Mouse (Mus musculus): ENCODE results near the gene 5730522E02Rik. TPM values are rescaled to one million over a fixed set of nuclear protein-coding genes. Genes with fewer than 3 reads are reported as not detected.

Gene 5730522E02Rik
- polyA plus RNA-seq, 1 experiment from 2014 or later, result 7.7 TPM

DNA sequence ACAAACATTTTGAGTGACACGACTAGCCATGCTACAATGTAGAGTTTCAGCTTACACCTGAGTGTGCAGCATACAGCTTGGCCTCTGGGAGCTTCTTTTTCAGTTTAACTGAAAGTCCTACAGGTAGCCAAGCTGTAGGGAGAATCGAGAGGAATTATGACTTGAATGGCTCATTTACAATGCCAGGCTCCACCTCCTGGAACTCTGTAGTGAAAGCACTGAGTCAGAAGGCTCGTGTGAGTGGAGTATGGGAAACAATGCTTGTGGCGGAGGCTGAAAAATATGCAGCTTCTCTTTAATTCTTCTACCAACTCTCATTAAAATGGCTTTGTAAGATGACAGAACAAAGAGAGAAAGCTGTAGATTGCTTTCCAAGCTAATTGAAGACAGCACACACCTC, 92.9 kb downstream of the 5730522E02Rik start:
- Histone ChIP-seq H3K27ac (no peak overlapping the region), H3K4me2 (replicated peaks) (no peak overlapping the region), H3K36me3 (no peaks in the 10 kb centered on the region), H3K9ac (no peak overlapping the region), H3K4me1 (peaks cover 5% of the 10 kb centered on the region; the same call in 1 of the 2 replicates), H3K9me3 (no peaks in the 10 kb centered on the region), H3K4me3 (no peak overlapping the region), H3K27me3 (replicated peaks) (no peaks in the 10 kb centered on the region)
- no peak for ATAC-seq (ENCODE audit: low FRiP score, low read depth)
- WGBS, result 42% methylated on average over 4 of the region's 4 CpGs

DNA sequence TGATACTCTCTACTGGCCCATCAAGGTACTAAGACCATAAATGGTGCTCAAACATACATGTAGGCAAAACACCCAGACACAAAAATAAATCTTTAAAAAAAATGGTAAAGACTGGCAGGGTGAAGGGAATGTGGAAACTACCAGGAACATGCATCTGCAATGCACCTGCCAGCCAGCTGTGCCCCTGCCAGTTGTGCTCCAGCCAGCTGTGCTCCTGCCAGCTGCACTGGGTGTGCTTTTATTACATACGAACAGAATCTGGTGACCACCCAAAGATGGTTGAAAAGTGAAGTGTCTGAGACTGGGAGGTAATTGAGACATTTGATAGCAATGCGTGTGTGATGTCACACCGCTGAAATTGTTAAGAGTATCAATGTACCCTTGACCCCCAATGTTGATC, 98.4 kb downstream of the 5730522E02Rik start:
- no peaks in the 10 kb centered on the region for H3K27me3 ChIP-seq (replicated peaks)
- no peak overlapping the region for H3K4me3 ChIP-seq
- H3K36me3 ChIP-seq, result no peaks in the 10 kb centered on the region
- H3K27ac ChIP-seq, result no peak overlapping the region
- no peak overlapping the region for H3K9ac ChIP-seq
- ATAC-seq (ENCODE audit: low FRiP score, low read depth), result no peak
- H3K4me1 ChIP-seq, result no peaks in the 10 kb centered on the region
- no peaks in the 10 kb centered on the region for H3K9me3 ChIP-seq
- 87% methylated on average over 3 of the region's 3 CpGs for WGBS
- H3K4me2 ChIP-seq (replicated peaks), result no peak overlapping the region

DNA sequence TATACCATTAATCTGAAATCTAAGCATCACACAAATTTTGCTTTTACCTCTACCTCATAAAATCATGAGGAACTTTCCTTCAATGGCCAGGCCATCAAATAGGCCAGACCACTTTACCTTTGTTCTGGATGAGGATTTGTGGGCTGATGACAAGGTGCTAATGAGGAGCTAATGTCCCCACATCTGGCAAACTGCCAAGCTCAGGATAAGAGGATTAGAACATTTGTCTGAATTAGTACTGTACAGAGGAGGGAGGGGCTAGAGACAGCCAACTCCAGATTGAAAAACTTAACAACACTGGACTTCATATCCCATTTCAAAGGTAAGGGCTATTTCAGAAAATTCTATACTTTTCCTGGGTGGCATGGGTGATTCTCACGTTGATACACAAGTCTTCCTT, 101.9 kb downstream of the 5730522E02Rik start:
- no peaks in the 10 kb centered on the region; the same call in 1 of the 2 replicates for H3K4me1 ChIP-seq
- 0 out of 2 replicates have a peak, but pooled peaks have one; percentile 18 for ATAC-seq (ENCODE audit: low FRiP score, low read depth)

DNA sequence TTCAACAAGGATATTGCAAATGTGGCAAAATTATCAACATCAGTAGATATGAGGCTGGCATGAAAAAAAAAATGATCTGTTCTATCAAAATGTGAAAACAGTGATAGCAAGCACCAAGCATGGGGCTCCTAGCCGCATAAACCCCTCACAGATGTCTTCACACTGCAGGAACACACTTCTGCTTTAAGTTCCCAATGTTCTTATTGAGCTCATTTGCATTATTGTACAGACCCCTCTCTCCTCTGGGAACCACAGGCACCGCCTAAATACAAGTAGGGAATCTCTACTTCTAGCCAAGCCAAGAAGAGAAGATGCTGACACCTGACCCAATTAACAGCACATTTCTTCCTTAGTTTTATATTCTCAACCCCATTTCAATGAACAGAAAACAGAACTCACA, 105.9 kb downstream of the 5730522E02Rik start:
- Histone ChIP-seq H3K4me3 (no peak overlapping the region), H3K27me3 (replicated peaks) (no peaks in the 10 kb centered on the region), H3K27ac (no peak overlapping the region), H3K9me3 (no peaks in the 10 kb centered on the region), H3K4me2 (replicated peaks) (no peak overlapping the region), H3K9ac (no peak overlapping the region), H3K36me3 (no peaks in the 10 kb centered on the region), H3K4me1 (peaks cover 5% of the 10 kb centered on the region; the same call in 1 of the 2 replicates)
- WGBS, result 32% methylated on average over 2 of the region's 2 CpGs
- no peak for ATAC-seq (ENCODE audit: low FRiP score, low read depth)

More for the DNA sequence above, 101.9 kb downstream of the 5730522E02Rik start:
- Histone ChIP-seq H3K36me3 (no peaks in the 10 kb centered on the region), H3K4me2 (replicated peaks) (no peak overlapping the region), H3K9ac (no peak overlapping the region), H3K9me3 (no peaks in the 10 kb centered on the region), H3K4me3 (no peak overlapping the region), H3K27me3 (replicated peaks) (no peaks in the 10 kb centered on the region), H3K27ac (no peak overlapping the region)
- WGBS, result 71% methylated on average over 1 of the region's 1 CpGs

DNA sequence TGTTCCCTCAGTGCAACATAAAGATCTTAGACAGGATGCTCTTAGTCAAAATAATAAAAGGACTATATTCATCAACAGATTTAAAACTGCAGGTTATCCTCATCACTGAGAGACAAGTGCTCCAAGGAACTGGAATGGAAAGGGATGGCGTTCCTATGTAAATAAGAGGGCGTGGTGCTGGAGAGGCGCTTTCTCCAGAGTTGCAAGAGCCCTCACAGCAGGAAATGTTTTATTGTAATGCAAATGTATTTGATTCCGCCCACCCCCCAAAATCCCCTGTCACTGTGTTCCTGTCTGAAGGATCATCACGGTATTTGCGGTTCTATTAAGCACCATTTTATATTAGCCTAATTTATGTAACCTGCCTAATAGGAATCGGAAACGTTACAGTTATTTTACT, 106.9 kb downstream of the 5730522E02Rik start:
- peak; percentile 65 for ATAC-seq (ENCODE audit: low FRiP score, low read depth)
- no peak overlapping the region for H3K4me3 ChIP-seq
- no peak overlapping the region for H3K27ac ChIP-seq
- H3K9ac ChIP-seq, result no peak overlapping the region
- H3K36me3 ChIP-seq, result no peaks in the 10 kb centered on the region
- peak overlapping the region; percentile 49 for H3K4me2 ChIP-seq (replicated peaks)
- H3K9me3 ChIP-seq, result no peaks in the 10 kb centered on the region
- no peaks in the 10 kb centered on the region for H3K27me3 ChIP-seq (replicated peaks)
- peaks cover 5% of the 10 kb centered on the region; the same call in 1 of the 2 replicates for H3K4me1 ChIP-seq
- 2% methylated on average over 8 of the region's 8 CpGs for WGBS

DNA sequence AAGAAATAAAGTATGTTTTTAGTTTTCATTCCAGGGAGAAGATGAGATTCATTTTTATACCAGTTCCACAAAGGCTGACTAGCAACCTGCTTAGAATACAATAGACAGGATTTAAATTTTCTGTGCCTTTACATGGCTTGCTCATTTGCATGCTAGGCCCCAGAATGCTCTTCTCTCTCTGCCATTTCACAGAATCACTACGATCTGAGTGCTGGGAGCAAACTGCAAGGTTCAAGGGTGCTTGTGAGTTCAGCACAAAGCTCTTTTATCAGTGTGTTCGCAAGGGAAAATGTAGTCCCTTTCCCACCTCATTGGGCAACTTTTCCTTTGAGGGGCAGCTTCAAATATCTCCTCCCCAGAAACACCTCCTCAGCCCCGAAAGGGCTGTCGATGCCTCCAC, 107.7 kb downstream of the 5730522E02Rik start:
- Histone ChIP-seq H3K4me1 (peaks cover 5% of the 10 kb centered on the region; the same call in 1 of the 2 replicates), H3K27ac (no peak overlapping the region), H3K27me3 (replicated peaks) (no peaks in the 10 kb centered on the region), H3K4me2 (replicated peaks) (peak overlapping the region; percentile 49), H3K9me3 (no peaks in the 10 kb centered on the region), H3K9ac (0 out of 2 replicates have a peak overlapping the region, but pooled peaks have one; percentile 13), H3K36me3 (no peaks in the 10 kb centered on the region), H3K4me3 (no peak overlapping the region)
- no peak for ATAC-seq (ENCODE audit: low FRiP score, low read depth)
- WGBS, result 16% methylated on average over 4 of the region's 4 CpGs

DNA sequence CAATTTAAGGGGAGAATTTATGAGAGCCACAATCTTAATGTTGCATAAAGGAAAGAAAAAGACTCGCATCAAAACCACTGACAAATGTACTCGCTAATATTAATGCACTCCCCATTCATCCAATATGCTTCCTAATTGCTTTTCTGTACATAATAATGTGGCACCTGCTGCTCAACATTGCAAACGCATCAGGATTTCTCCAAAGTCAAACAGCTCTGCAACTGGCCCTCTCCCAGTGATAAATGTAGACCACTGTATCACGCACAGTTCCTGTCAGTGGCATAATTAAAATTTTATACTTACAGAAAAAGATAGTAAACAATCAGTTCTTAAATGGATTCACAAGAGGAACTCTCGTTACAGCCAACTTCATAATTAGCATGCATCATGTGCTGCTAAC, 110.5 kb downstream of the 5730522E02Rik start:
- H3K4me3 ChIP-seq, result no peak overlapping the region
- no peak overlapping the region for H3K27ac ChIP-seq
- peaks cover 5% of the 10 kb centered on the region; the same call in 1 of the 2 replicates for H3K4me1 ChIP-seq
- H3K36me3 ChIP-seq, result no peaks in the 10 kb centered on the region
- H3K9me3 ChIP-seq, result no peaks in the 10 kb centered on the region
- no peak overlapping the region for H3K4me2 ChIP-seq (replicated peaks)
- WGBS, result 51% methylated on average over 5 of the region's 5 CpGs
- H3K9ac ChIP-seq, result no peak overlapping the region
- no peak for ATAC-seq (ENCODE audit: low FRiP score, low read depth)
- no peaks in the 10 kb centered on the region for H3K27me3 ChIP-seq (replicated peaks)

DNA sequence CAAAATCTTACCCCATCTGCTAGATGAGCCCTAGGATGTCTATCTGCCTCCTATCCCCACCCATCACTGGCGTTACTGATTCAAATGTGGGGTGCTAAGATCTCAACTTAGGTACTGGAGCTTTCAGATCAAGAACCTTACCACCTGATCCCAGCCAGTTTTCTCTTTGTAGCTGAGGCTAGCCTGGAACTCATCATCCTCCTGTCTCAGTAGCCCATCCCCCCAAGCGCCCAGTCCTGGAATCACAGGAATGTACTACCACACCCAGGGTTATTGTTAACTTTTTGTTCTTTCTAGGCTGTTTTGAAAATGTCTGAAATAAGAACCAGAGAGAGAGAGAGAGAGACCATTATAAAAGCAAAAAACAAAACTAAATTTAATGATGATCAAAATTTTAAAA, 111.6 kb downstream of the 5730522E02Rik start:
- ATAC-seq (ENCODE audit: low FRiP score, low read depth), result no peak
- 74% methylated on average over 2 of the region's 2 CpGs for WGBS
- Histone ChIP-seq H3K27me3 (replicated peaks) (no peaks in the 10 kb centered on the region), H3K4me1 (peaks cover 5% of the 10 kb centered on the region; the same call in 1 of the 2 replicates), H3K4me3 (no peak overlapping the region), H3K36me3 (no peaks in the 10 kb centered on the region), H3K4me2 (replicated peaks) (no peak overlapping the region), H3K9me3 (no peaks in the 10 kb centered on the region), H3K9ac (no peak overlapping the region), H3K27ac (no peak overlapping the region)

DNA sequence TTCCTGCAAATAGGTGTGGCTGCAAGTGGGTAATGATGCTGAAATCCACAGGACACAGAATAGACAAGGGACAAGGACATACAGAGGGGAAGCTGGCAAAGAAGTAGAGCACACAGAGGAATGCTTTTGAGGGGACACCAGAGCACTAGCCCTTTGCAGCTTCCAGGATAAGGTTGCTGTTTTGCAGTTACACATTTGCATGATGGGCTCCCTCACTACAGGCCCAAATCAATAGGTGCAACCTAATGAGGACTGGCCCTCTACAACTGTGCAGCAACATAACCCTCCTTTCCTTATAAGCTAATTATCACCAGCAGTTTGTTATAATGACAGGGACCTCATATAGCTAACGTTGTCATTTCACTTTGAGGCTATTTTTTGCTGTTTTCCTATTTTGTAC, 114.5 kb downstream of the 5730522E02Rik start:
- no peaks in the 10 kb centered on the region for H3K9me3 ChIP-seq
- WGBS, result 77% methylated on average over 1 of the region's 1 CpGs
- ATAC-seq (ENCODE audit: low FRiP score, low read depth), result no peak
- no peak overlapping the region for H3K4me3 ChIP-seq
- H3K4me2 ChIP-seq (replicated peaks), result no peak overlapping the region
- H3K27me3 ChIP-seq (replicated peaks), result no peaks in the 10 kb centered on the region
- no peak overlapping the region for H3K27ac ChIP-seq
- no peak overlapping the region for H3K9ac ChIP-seq
- H3K4me1 ChIP-seq, result no peaks in the 10 kb centered on the region
- no peaks in the 10 kb centered on the region for H3K36me3 ChIP-seq

DNA sequence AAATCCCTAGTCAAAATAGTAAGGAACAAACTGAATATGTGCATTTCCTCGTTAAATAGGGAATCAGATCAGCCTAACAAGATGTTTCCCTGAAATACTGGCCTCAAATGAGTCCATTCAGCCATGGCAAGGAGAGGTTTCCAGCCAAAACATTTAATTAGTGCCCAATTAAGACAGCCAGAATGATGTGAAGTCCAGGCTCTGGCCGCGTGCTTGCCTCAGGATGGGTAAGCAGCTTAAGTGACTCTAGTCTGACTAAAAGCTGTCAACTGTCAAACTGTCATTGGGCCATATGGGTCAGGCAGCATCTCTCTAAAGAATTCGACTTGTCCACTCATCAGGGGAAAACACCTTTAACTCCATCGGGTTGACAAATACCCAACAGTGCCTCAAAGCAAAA, 121.6 kb downstream of the 5730522E02Rik start:
- Histone ChIP-seq H3K9me3 (no peaks in the 10 kb centered on the region), H3K9ac (no peak overlapping the region), H3K4me1 (no peaks in the 10 kb centered on the region), H3K27ac (no peak overlapping the region), H3K4me3 (no peak overlapping the region), H3K36me3 (no peaks in the 10 kb centered on the region), H3K27me3 (replicated peaks) (no peaks in the 10 kb centered on the region), H3K4me2 (replicated peaks) (no peak overlapping the region)
- whole genome bisulfite sequencing, result 75% methylated on average over 5 of the region's 5 CpGs
- ATAC-seq (ENCODE audit: low FRiP score, low read depth), result no peak

DNA sequence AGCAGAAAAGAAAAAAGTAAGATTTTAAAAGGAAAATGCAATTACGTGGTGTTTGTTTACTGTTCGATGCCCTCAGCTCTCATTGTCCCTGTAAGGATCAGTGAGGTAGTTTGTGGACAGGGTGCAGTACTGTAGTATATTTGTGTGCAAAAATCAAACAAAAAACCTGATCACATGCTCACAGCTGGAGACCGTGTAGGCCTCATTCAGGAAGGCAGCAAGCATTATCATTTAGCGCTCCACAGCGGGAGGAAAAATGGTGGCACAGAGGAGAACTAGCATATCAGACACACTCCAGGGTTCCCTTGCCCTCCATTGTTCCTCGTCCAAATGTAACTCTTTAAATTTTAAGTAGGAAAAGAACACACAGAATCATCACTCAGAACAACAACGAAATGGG, 123.9 kb downstream of the 5730522E02Rik start:
- WGBS, result 53% methylated on average over 7 of the region's 7 CpGs
- ATAC-seq (ENCODE audit: low FRiP score, low read depth), result peak; percentile 41; the same call in 1 of the 2 replicates
- no peak overlapping the region for H3K9ac ChIP-seq
- no peaks in the 10 kb centered on the region for H3K9me3 ChIP-seq
- H3K4me3 ChIP-seq, result no peak overlapping the region
- no peaks in the 10 kb centered on the region for H3K27me3 ChIP-seq (replicated peaks)
- no peak overlapping the region for H3K27ac ChIP-seq
- no peaks in the 10 kb centered on the region for H3K36me3 ChIP-seq
- no peak overlapping the region for H3K4me2 ChIP-seq (replicated peaks)
- H3K4me1 ChIP-seq, result no peaks in the 10 kb centered on the region

DNA sequence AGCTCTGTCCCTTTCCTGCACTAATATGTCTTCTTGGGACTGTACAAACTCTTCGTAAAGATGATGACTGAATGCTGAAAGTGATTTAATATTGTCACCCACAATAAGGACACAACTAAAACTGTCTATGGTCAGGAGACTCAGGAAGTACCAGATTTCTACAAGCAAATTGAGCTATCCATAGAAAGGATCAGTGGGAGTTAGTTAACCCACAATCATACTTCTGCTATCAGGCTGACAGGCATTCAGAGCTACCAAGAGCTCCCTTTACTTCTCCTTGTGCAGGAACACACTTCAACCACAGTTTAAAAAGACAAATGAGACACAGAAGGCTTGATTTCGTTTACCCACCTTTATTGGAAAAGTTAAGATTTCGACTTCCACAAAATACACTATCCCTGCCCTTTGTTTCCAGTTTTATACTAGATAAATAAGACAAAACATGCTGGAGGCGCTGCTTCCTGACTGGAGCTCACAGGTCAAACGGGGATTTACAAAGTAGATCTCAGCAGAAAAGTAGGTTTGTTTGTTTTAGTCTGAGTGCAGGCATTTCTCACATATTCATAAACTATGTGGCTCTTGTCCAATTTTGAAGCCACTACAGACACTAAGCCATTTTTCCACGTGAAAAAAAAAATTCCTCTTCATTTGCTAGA, 125.1 kb downstream of the 5730522E02Rik start:
- H3K27ac ChIP-seq, result no peak overlapping the region
- no peak overlapping the region for H3K9ac ChIP-seq
- no peaks in the 10 kb centered on the region for H3K27me3 ChIP-seq (replicated peaks)
- no peaks in the 10 kb centered on the region for H3K4me1 ChIP-seq
- 74% methylated on average over 6 of the region's 6 CpGs for WGBS
- no peak overlapping the region for H3K4me2 ChIP-seq (replicated peaks)
- H3K4me3 ChIP-seq, result no peak overlapping the region
- H3K36me3 ChIP-seq, result no peaks in the 10 kb centered on the region
- no peak for ATAC-seq (ENCODE audit: low FRiP score, low read depth)
- H3K9me3 ChIP-seq, result no peaks in the 10 kb centered on the region

DNA sequence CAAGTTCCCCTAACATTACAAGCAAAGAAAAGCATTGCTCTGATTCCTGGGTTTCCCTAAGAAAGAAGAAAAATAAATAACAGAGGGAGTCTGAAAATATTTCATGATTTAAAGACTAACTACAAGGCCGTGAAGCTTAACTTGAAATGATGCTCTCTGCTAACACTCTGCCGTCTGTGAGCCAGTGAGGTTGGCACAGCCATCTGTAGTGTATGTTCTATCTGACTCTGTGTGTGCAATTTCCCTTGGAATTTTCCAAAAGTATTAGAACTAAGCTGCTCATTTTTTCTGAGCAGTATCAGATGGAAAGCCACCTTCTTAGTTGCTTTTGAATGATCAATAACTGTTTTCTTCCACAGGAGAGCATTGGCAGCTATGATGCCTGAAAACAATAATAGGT, 134.2 kb downstream of the 5730522E02Rik start:
- Histone ChIP-seq H3K9me3 (no peaks in the 10 kb centered on the region), H3K4me3 (no peak overlapping the region), H3K36me3 (no peaks in the 10 kb centered on the region), H3K9ac (no peak overlapping the region), H3K27me3 (replicated peaks) (no peaks in the 10 kb centered on the region), H3K4me1 (no peaks in the 10 kb centered on the region), H3K27ac (no peak overlapping the region), H3K4me2 (replicated peaks) (no peak overlapping the region)
- no peak for ATAC-seq (ENCODE audit: low FRiP score, low read depth)
- WGBS, result 79% methylated on average over 2 of the region's 2 CpGs

Data from neural tube, embryonic 12.5 days (tissue).